Mouse (Mus musculus): ENCODE data around the gene Msantd1. TPM values are rescaled to one million over a fixed set of nuclear protein-coding genes. Genes with fewer than 3 reads are reported as not detected.
"Not testable (repeated sequence)": the region's sequence is repeated elsewhere in the genome, so short reads cannot be mapped to it uniquely, and the experiment has no call there.

Gene Msantd1
- polyA plus RNA-seq (2015; fragmentation: Nextera tagmentation; extraction: Ambion mirVana): 2.2 and 3.9 TPM in 2 replicates

DNA sequence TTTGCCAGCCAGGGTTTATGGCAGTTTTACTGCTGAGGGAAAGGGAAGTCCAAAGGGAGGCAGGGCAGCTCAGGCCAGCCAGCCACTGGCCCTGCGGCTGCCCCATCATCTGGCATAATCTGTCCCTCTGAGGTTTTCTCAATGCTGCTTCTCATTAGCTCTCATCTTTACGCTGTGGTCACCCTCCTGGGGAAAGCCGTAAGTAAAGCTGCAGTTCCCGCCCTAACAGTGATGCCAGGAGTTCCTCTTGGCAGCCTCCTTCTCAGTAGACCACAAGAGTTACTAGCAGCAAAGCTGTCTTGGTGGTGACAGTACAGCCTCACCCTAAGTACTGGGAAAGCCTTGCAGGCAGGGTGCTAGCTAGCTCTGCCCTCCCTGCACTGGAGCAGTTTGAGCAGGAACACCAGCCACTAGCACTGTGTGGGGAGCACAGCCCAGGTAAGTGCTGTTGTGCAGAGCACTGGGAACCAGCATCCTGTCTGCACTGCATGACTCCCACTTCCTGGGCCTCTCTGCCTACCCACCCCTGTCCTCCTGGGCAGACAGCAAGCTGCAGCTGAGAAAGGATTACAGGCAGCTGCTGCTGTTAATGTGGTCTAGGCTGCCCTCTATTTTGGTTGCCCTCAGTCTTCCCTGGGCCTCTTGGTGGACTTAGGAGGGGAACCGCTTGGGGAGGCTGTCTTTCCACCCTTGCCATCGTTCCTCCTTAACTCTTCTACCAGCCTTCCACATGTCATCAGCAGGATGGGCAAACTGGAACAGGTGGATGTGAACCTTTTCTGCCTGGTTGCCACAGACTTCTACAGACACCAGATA is at the start of gene Msantd1:
TSS of gene Msantd1 (plus strand) at position 103 of the 816 bp plus-strand sequence.
- WGBS: 86% methylated on average over 6 of the region's 6 CpGs
- Histone ChIP-seq H3K4me2 (no peak within 1 kb of the TSS), H3K36me3 (ENCODE audit: poor library complexity, severe bottlenecking) (peaks cover 82% of the 10 kb centered on the region), H3K9ac (no peak within 1 kb of the TSS), H3K4me3 (no peak within 1 kb of the TSS), H3K27me3 (no peaks in the 10 kb centered on the region), H3K9me3 (replicated peaks) (no peaks in the 10 kb centered on the region), H3K4me1 (peaks cover under 1% of the 10 kb centered on the region; the same call in 1 of the 2 replicates), H3K27ac (no peak within 1 kb of the TSS)
- no peak for ATAC-seq

DNA sequence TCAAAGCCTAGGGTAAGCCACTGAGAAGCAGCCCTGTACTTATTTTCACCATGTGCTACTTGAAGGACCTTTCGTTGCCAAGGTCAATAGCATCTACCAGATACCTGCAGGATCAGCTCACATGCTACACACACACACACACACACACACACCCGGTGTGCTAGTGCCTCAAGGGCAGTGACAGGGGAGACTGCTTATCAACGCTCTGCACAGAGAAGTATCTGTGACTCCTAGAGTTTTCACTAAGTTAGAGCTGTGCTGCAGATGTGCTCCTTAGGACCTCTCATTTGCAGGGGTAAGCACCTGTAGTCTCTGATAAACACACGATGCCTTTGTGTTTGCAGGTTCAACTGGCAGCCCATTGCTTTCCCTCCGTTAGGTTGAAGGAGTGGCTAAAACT is 42.4 kb upstream of the Msantd1 start:
- no peak overlapping the region for H3K9ac ChIP-seq
- H3K4me3 ChIP-seq: no peak overlapping the region
- peaks cover 70% of the 10 kb centered on the region for H3K36me3 ChIP-seq (ENCODE audit: poor library complexity, severe bottlenecking)
- no peaks in the 10 kb centered on the region for H3K27me3 ChIP-seq
- no peaks in the 10 kb centered on the region for H3K9me3 ChIP-seq (replicated peaks)
- no peaks in the 10 kb centered on the region for H3K4me1 ChIP-seq
- ATAC-seq: no peak
- no peak overlapping the region for H3K27ac ChIP-seq
- 97% methylated on average over 5 of the region's 5 CpGs for WGBS
- H3K4me2 ChIP-seq: no peak overlapping the region

DNA sequence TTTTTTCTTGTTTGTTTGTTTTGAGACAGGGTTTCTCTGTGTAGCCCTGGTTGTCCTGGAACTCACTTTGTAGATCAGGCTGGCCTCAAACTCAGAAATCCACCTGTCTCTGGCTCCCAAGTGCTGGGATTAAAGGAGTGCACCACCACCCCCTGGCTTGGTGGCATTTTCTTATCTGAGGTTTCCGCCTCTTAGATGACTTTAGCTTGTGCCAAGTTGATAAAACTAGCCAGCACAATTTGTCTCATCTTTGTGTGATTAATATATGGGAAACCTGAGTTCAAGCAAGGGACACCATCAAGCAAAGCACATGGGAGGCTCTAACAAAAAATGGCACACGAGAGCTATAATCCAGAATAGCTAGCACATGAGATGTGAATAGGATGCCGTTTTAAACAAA is 27.5 kb upstream of the Msantd1 start:
- 97% methylated on average over 3 of the region's 3 CpGs for WGBS
- H3K4me3 ChIP-seq; H3K9me3 ChIP-seq (replicated peaks); H3K27ac ChIP-seq; ATAC-seq; H3K4me2 ChIP-seq; H3K9ac ChIP-seq; H3K27me3 ChIP-seq; H3K4me1 ChIP-seq: not testable (repeated sequence)
- peaks cover 89% of the 10 kb centered on the region for H3K36me3 ChIP-seq (ENCODE audit: poor library complexity, severe bottlenecking)

DNA sequence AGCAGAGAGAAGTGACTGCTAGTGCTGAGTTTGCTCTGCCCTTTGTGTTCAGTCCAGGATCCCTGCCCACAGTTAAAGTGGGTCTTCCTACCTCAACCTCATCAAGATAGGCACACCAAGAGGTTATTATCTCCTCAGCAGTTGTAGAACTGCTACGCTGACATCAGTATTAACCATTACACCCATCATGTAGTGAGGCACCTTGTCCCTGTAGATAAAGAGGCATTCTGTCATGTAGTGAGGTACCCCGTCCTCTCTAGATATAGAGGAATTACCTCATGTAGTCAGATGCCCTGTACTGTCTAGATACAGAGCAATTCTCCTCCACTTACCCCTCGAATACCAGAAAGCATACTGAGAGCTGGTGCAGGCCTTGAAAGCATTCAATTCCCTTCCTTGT is 26.8 kb upstream of the Msantd1 start:
- peaks cover 84% of the 10 kb centered on the region for H3K36me3 ChIP-seq (ENCODE audit: poor library complexity, severe bottlenecking)
- 96% methylated on average over 3 of the region's 3 CpGs for WGBS
- no peak for ATAC-seq
- no peak overlapping the region for H3K4me2 ChIP-seq
- H3K4me1 ChIP-seq: no peaks in the 10 kb centered on the region
- H3K9ac ChIP-seq: no peak overlapping the region
- no peak overlapping the region for H3K4me3 ChIP-seq
- no peak overlapping the region for H3K27ac ChIP-seq
- no peaks in the 10 kb centered on the region for H3K27me3 ChIP-seq
- no peaks in the 10 kb centered on the region for H3K9me3 ChIP-seq (replicated peaks)

DNA sequence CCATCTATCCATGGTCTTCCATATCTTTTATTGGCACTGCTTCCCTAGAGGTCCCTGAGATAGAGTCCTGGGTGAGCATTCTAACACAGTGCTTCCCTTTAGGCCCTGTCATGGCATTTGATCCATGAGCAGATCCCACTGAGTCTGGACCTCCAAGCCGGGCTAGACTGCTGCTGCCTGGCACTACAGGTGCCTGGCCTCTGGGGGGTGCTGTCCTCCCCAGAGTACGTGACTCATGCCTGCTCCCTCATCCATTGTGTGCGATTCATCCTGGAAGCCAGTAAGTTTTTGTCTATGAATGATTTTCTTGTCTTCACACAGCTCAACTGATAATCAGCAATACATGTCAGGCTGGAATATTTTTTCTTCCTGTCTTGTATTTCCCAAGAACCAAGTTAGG is 22.6 kb upstream of the Msantd1 start:
- Histone ChIP-seq H3K27ac (no peak overlapping the region), H3K4me1 (no peaks in the 10 kb centered on the region), H3K4me3 (no peak overlapping the region), H3K9me3 (replicated peaks) (no peaks in the 10 kb centered on the region), H3K27me3 (no peaks in the 10 kb centered on the region), H3K36me3 (ENCODE audit: poor library complexity, severe bottlenecking) (peaks cover 75% of the 10 kb centered on the region), H3K4me2 (no peak overlapping the region), H3K9ac (no peak overlapping the region)
- no peak for ATAC-seq
- 85% methylated on average over 3 of the region's 3 CpGs for WGBS

DNA sequence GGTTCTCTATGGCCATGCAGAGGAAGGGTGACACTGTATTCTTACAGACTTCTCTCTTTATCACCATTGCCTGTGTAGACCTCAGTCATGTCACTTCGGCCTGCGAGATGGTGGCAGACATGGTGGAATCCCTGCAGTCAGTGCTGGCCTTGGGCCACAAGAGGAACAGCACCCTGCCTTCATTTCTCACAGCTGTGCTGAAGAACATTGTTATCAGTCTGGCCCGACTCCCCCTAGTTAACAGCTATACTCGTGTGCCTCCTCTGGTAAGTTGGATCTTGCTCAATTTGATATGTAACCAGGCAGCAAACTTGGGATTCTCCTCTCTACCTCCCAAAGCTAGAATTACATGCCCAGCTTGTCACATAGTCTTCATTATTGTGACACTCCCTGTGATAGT is 18.6 kb upstream of the Msantd1 start:
- H3K27ac ChIP-seq: no peak overlapping the region
- peaks cover 85% of the 10 kb centered on the region for H3K36me3 ChIP-seq (ENCODE audit: poor library complexity, severe bottlenecking)
- 94% methylated on average over 4 of the region's 4 CpGs for WGBS
- H3K27me3 ChIP-seq: no peaks in the 10 kb centered on the region
- H3K4me3 ChIP-seq: no peak overlapping the region
- no peaks in the 10 kb centered on the region for H3K9me3 ChIP-seq (replicated peaks)
- no peak for ATAC-seq
- H3K4me1 ChIP-seq: no peaks in the 10 kb centered on the region
- H3K9ac ChIP-seq: no peak overlapping the region
- no peak overlapping the region for H3K4me2 ChIP-seq

DNA sequence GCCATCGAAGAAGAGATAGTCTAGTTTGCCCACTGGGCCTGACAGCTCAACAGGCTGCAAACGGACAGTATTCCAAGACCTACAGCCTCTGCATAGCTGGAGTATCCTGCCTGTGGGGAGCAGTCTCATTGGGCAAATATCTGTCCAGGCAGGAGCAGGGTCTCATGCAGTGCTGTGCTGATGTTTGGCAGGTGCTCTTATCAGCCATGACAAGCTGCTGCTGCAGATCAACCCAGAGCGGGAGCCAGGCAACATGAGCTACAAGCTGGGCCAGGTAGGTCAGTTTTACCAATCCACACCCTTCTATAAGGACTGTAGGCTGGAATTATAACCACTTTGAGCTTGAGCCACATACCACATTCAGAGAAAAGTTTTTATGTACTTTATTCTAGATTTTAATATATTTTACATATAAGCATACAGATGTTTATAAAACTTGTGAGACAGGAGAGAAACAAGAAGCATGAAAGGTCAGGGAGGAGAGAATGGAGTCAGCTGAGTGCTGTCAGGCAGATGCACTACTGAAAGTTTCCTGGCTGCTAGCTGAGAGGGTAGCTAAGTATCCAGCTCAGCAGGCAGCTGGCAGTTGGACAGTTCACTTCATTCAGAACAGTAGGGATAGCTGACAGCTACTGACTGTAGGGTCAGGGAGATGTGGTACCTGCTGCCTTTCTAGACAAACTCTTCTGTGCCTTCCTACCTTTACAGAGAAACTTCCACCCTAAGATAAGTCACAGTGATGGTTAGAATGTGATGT is 10.9 kb upstream of the Msantd1 start:
- WGBS: 91% methylated on average over 3 of the region's 3 CpGs

DNA sequence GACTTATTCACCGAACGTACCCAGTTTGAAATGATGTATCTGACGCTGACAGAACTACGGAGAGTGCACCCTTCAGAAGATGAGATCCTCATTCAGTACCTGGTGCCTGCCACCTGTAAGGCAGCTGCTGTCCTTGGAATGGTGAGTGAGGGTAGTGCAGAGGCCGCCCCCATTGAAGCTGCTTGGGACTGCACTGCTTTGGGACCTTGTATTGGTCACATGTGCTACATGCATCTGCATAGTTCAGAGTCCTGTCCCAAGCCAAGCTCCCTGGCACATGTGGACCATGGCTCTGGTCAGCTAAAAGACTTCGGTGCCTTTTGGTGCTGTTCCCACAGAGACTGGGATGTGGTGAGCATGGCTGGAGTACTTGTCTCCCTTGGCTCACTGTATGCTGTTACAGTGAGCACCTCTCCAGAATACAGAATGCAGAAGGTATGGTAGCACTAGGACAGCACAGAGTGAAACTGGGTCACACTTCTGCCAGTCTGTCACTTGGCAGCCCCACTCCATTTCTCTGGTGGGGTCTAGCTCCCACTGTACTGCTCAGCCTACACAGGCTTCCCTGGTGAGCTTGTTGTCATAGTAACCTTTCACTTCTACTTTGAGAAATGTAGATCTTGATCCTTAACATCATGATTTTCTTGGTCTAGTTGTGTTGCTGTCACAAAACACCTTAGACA is 7.9 kb upstream of the Msantd1 start:
- Histone ChIP-seq H3K27ac (no peak overlapping the region), H3K4me2 (no peak overlapping the region), H3K9ac (no peak overlapping the region), H3K4me3 (no peak overlapping the region), H3K36me3 (ENCODE audit: poor library complexity, severe bottlenecking) (peaks cover 88% of the 10 kb centered on the region), H3K9me3 (replicated peaks) (no peaks in the 10 kb centered on the region), H3K4me1 (0 out of 2 replicates have a peak, but pooled peaks cover 2% of the 10 kb centered on the region), H3K27me3 (no peaks in the 10 kb centered on the region)
- ATAC-seq: no peak
- 95% methylated on average over 6 of the region's 6 CpGs for WGBS

More for the DNA sequence above, 10.9 kb upstream of the Msantd1 start:
- Histone ChIP-seq H3K4me2 (no peak overlapping the region), H3K36me3 (ENCODE audit: poor library complexity, severe bottlenecking) (peaks cover 89% of the 10 kb centered on the region), H3K27me3 (no peaks in the 10 kb centered on the region), H3K4me3 (no peak overlapping the region), H3K27ac (no peak overlapping the region), H3K4me1 (no peaks in the 10 kb centered on the region), H3K9me3 (replicated peaks) (no peaks in the 10 kb centered on the region), H3K9ac (no peak overlapping the region)
- no peak for ATAC-seq

DNA sequence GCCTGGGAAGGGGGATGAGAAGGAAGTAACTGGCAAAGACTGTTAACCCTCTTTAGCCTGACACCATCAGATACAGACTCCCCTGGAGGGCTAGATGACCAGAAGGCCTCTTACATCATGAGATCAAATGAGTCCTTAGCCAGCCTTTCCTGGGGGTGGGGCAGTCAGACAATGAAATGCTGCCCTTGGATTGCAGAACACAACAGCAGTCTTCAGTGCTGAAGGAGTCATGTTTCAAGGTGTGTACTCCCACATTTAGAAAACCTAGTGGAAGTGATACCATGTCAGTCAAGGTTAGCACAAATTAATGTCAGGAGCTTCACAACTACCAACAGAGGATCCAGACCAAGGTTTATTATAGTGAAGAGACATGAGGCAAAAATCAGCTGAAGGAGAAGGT is 5.4 kb upstream of the Msantd1 start:
- H3K9ac ChIP-seq: no peak overlapping the region
- H3K27ac ChIP-seq: no peak overlapping the region
- H3K4me2 ChIP-seq: no peak overlapping the region
- no peaks in the 10 kb centered on the region for H3K9me3 ChIP-seq (replicated peaks)
- H3K27me3 ChIP-seq: no peaks in the 10 kb centered on the region
- H3K4me1 ChIP-seq: 0 out of 2 replicates have a peak, but pooled peaks cover 2% of the 10 kb centered on the region
- ATAC-seq: no peak
- H3K4me3 ChIP-seq: no peak overlapping the region
- peaks cover 89% of the 10 kb centered on the region for H3K36me3 ChIP-seq (ENCODE audit: poor library complexity, severe bottlenecking)

DNA sequence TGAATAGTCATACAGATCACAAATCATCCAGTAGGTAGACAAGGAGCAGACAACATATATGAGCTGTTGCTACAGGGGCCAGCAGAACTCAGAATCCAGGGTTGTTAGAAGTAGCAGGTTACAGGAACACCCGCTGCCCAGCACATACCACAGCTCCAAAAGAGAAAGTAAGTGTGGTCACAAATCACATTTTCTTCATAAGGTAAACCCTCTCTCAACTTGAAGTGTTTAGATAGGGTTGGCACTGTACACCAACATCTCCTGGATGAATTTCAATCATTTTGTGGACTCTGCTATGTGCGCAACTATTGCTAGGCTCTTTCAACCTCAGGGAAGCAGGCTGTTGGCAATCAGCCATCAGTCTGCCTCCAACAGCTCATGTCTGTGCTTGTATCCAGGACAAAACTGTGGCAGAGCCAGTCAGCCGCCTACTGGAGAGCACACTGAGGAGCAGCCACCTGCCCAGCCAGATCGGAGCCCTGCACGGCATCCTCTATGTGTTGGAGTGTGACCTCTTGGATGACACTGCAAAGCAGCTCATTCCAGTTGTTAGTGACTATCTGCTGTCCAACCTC is 4.9 kb upstream of the Msantd1 start:
- H3K36me3 ChIP-seq (ENCODE audit: poor library complexity, severe bottlenecking): peaks cover 89% of the 10 kb centered on the region
- no peak for ATAC-seq

DNA sequence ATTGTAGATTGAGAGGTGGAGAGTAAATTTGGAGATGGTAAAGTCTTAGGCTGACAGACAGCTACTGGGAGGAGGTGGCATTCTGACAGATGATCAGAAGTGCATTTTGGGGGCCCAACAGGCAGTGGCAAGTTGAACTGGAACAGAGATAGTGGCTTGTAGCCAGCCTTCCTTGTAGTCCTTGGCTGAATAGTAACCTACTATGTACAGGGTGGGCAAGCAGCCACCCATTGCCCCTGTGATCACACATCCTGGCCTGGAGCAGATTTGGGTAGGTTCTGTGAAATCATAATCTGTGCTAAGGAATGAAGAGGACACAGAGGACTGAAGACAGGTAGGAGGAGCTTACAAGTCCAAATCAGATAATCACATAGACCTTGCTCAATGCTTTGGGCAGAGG is 3.4 kb upstream of the Msantd1 start:
- Histone ChIP-seq H3K27ac (no peak overlapping the region), H3K4me3 (no peak overlapping the region), H3K4me1 (peaks cover 2% of the 10 kb centered on the region; the same call in 1 of the 2 replicates), H3K27me3 (no peaks in the 10 kb centered on the region), H3K9ac (no peak overlapping the region), H3K36me3 (ENCODE audit: poor library complexity, severe bottlenecking) (peaks cover 90% of the 10 kb centered on the region), H3K4me2 (no peak overlapping the region), H3K9me3 (replicated peaks) (no peaks in the 10 kb centered on the region)
- ATAC-seq: no peak

More for the DNA sequence above, 4.9 kb upstream of the Msantd1 start:
- 0 out of 2 replicates have a peak, but pooled peaks cover 2% of the 10 kb centered on the region for H3K4me1 ChIP-seq
- H3K9ac ChIP-seq: no peak overlapping the region
- H3K27me3 ChIP-seq: no peaks in the 10 kb centered on the region
- 79% methylated on average over 5 of the region's 5 CpGs for WGBS
- H3K9me3 ChIP-seq (replicated peaks): no peaks in the 10 kb centered on the region
- no peak overlapping the region for H3K27ac ChIP-seq
- H3K4me3 ChIP-seq: no peak overlapping the region
- H3K4me2 ChIP-seq: no peak overlapping the region

DNA sequence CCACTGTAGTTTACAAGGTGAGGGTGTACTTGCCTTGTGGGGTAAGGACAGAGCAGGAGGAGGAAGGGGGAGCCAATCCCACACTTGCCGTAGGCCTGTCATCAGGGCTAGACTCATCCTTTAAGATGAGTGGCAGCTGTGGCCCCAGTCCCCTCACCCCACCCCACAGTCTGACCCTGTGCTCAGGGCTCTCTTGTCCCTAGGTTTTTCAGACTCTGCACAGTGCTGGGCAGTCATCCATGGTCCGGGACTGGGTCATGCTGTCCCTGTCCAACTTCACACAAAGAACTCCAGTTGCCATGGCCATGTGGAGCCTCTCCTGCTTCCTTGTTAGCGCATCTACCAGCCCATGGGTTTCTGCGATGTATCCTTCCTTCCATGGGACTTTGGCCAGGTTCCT is 582 bp upstream of the Msantd1 start:
- H3K27ac ChIP-seq: no peak overlapping the region
- WGBS: 89% methylated on average over 4 of the region's 4 CpGs
- H3K36me3 ChIP-seq (ENCODE audit: poor library complexity, severe bottlenecking): peaks cover 90% of the 10 kb centered on the region
- no peaks in the 10 kb centered on the region for H3K9me3 ChIP-seq (replicated peaks)
- H3K9ac ChIP-seq: no peak overlapping the region
- H3K4me1 ChIP-seq: peaks cover 2% of the 10 kb centered on the region; the same call in 1 of the 2 replicates
- H3K27me3 ChIP-seq: no peaks in the 10 kb centered on the region
- no peak overlapping the region for H3K4me2 ChIP-seq
- ATAC-seq: no peak
- H3K4me3 ChIP-seq: no peak overlapping the region
